17 mouse cellular contexts compared by ENCODE assay signal in genomic region chr10:61855139-61855675, GRCm38 (mm10).
DNase-seq lines count a peak whose midpoint lies in the region; ATAC-seq lines count a peak whose summit lies in the region.
"Had no signal": no experiment of that assay in that cellular context is flagged by ENCODE, and none has a peak within 500 bp of the region (broad histone marks: within the 10 kb centered on the region; RNA-seq: fewer than 3 reads in every experiment).

No protein-coding gene starts in this region.

- peak; percentile 27; the same call in 1 of the 2 replicates for ATAC-seq in granulocyte monocyte progenitor cell, adult 5-6 weeks (replicated peaks; ENCODE audit: poor library complexity, severe bottlenecking)
- ATAC-seq in activated CD4-positive, CD25-positive, alpha-beta regulatory T cell, adult 4 months, result no peak
- ATAC-seq: forebrain, embryonic 15.5 days; intestine, embryonic 15.5 days had no signal

- DNase-seq in embryo, embryonic 10 days (ENCODE audit: low spot score), result peak; percentile 46
- DNase-seq in embryo, embryonic 9.5 days (ENCODE audit: extremely low spot score), result no peak
- peak; percentile 78 for DNase-seq in 416B (ENCODE audit: low read depth)
- DNase-seq in mesoderm, embryonic 11.5 days (ENCODE audit: low read depth, low spot score), result peak; percentile 48
- DNase-seq in left cerebral cortex, adult 8-10 months (ENCODE audit: low spot score in 2 of 2), result no peak
- DNase-seq in neural tube, embryonic 10.5 days (ENCODE audit: extremely low spot score, low spot score), result no peak
- DNase-seq: adrenal gland, adult 8-10 months; adrenal gland, postnatal 36 days; cerebellum, adult 2 months; cerebellum, postnatal 10 days; gastrocnemius, postnatal 14 days; heart, adult 11 months; heart, postnatal 14 days had no signal

Comparison
In these comparisons a context has a peak if more than half of its experiments do, and no peak if none do; other contexts are left out.
1. DNase-seq: peak in embryo, embryonic 10 days (single experiment), 416B (single experiment) and mesoderm, embryonic 11.5 days (single experiment); none in embryo, embryonic 9.5 days (single experiment), left cerebral cortex, adult 8-10 months (0 of 2) and neural tube, embryonic 10.5 days (single experiment).